Mouse (Mus musculus): ENCODE results near the gene Psmb9.
A peak's percentile ranks its signal among the peaks of the same experiment; 100 is the strongest.
"Not testable (repeated sequence)": the region's sequence is repeated elsewhere in the genome, so short reads cannot be mapped to it uniquely, and the experiment has no call there.

Psmb9 gene

GRCm38 (mm10) chr17:34183564-34184219 is 3.9 kb downstream of the Psmb9 start:
- DNase-seq (ENCODE audit: low read depth) = no peak

- no peak for DNase-seq (ENCODE audit: low read depth)
Observed at GRCm38 (mm10) chr17:34179913-34180859, 7.4 kb downstream of the Psmb9 start.

GRCm38 (mm10) chr17:34179019-34179418 is 8.5 kb downstream of the Psmb9 start:
- DNase-seq (ENCODE audit: low read depth) = no peak

- no peak for DNase-seq (ENCODE audit: low read depth)
Observed at GRCm38 (mm10) chr17:34177179-34177578, 10.4 kb downstream of the Psmb9 start.

GRCm38 (mm10) chr17:34174075-34174474 is 13.5 kb downstream of the Psmb9 start:
- no peak for DNase-seq (ENCODE audit: low read depth)

GRCm38 (mm10) chr17:34172528-34172927 is 15.0 kb downstream of the Psmb9 start:
- no peak for DNase-seq (ENCODE audit: low read depth)

- peak; percentile 81 for DNase-seq (ENCODE audit: low read depth)
Observed at GRCm38 (mm10) chr17:34170877-34171498, 16.6 kb downstream of the Psmb9 start.

GRCm38 (mm10) chr17:34170487-34170876 is 17.1 kb downstream of the Psmb9 start:
- DNase-seq (ENCODE audit: low read depth) = no peak

- no peak for DNase-seq (ENCODE audit: low read depth)
Observed at GRCm38 (mm10) chr17:34169279-34169678, 18.3 kb downstream of the Psmb9 start.

- DNase-seq (ENCODE audit: low read depth) = no peak
Observed at GRCm38 (mm10) chr17:34165033-34165730, 22.4 kb downstream of the Psmb9 start.

- no peak for DNase-seq (ENCODE audit: low read depth)
Observed at GRCm38 (mm10) chr17:34164202-34164895, 23.2 kb downstream of the Psmb9 start.

- no peak for DNase-seq (ENCODE audit: low read depth)
Observed at GRCm38 (mm10) chr17:34155534-34155933, 32.0 kb downstream of the Psmb9 start.

- no peak for DNase-seq (ENCODE audit: low read depth)
Observed at GRCm38 (mm10) chr17:34152923-34153322, 34.6 kb downstream of the Psmb9 start, which contains the start of gene H2-DMb1. Gene H2-DMb1, plus strand, starts transcription at chr17:34153072.

GRCm38 (mm10) chr17:34144960-34145371 is 42.6 kb downstream of the Psmb9 start:
- DNase-seq (ENCODE audit: low read depth) = no peak

- DNase-seq (ENCODE audit: low read depth) = not testable (repeated sequence)
Observed at GRCm38 (mm10) chr17:34144221-34144620, 43.3 kb downstream of the Psmb9 start.

GRCm38 (mm10) chr17:34143461-34143860 is 44.1 kb downstream of the Psmb9 start:
- DNase-seq (ENCODE audit: low read depth) = no peak

GRCm38 (mm10) chr17:34143033-34143432 is 44.5 kb downstream of the Psmb9 start, which contains the start of gene H2-DMb2:
Gene H2-DMb2, plus strand, starts transcription at chr17:34143307.
- DNase-seq (ENCODE audit: low read depth) = no peak

GRCm38 (mm10) chr17:34142456-34143010 is 45.0 kb downstream of the Psmb9 start:
- DNase-seq (ENCODE audit: low read depth) = no peak

- no peak for DNase-seq (ENCODE audit: low read depth)
Observed at GRCm38 (mm10) chr17:34141448-34141847, 46.1 kb downstream of the Psmb9 start.

GRCm38 (mm10) chr17:34140240-34140639 is 47.3 kb downstream of the Psmb9 start:
- DNase-seq (ENCODE audit: low read depth) = no peak

- no peak for DNase-seq (ENCODE audit: low read depth)
Observed at GRCm38 (mm10) chr17:34139416-34139815, 48.1 kb downstream of the Psmb9 start.

Data from c-Kit-positive CD71-positive TER-119-negative erythroid progenitor cells, embryonic 14.5 days (primary cell).